Mouse (Mus musculus) adrenal gland, adult 8-10 months (tissue): Measurements from ENCODE around the gene Uts2b. TPM values are rescaled to one million over a fixed set of nuclear protein-coding genes. Genes with fewer than 3 reads are reported as not detected.
"Not testable (repeated sequence)": the region's sequence is repeated elsewhere in the genome, so short reads cannot be mapped to it uniquely, and the experiment has no call there.

Source experiments
- DNase-seq: peaks from one replicate; pipeline ENCODE4 v3.0.0; 2022
- total RNA-seq, 4 experiments: library from RNA; stranded (reverse); gene quantifications; 2 replicates each; pipeline ENCODE4 v1.2.4; 2022

Gene Uts2b
- total RNA-seq, 4 experiments from 2014 or later, result not detected

DNA sequence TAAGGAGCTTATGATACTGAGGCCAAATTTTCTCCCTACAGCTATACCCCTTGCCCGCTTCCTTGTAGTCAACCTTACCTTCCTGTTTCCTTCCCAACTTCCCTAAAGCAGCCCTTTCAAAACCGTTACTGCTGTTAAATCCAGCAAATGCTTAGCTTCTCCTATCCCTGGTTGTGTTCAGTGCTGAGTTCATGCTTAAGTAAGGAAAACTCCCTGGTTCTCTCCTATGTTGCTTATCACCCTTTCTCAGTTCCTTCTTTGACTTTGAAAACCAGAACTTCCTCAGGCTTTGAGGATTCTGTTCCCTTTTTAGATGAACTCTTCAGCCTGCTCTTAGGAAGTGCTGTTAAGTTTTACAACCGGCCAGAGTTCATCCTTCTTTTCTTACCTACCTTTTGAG lies 4.1 kb upstream of the Uts2b start:
- DNase-seq, result no peak

DNA sequence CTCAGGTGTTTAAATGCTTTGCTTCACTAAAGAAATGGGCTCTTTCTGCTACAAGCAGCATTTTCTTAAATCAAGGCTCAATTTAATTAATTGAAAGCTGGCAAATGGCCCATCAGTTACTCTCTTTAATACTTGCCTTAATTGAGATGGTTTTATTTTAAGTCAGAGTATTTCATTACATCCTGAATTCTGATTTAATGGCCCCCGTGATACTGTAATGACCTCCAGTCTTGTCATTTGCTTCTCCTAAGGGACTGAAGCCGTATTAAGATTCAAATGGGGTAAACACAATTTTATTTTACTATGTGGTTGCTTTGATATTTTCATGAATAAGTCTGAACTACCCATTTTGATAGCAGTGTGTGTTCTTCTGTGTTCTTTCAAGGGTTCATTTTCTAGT lies 661 bp upstream of the Uts2b start:
- no peak for DNase-seq

DNA sequence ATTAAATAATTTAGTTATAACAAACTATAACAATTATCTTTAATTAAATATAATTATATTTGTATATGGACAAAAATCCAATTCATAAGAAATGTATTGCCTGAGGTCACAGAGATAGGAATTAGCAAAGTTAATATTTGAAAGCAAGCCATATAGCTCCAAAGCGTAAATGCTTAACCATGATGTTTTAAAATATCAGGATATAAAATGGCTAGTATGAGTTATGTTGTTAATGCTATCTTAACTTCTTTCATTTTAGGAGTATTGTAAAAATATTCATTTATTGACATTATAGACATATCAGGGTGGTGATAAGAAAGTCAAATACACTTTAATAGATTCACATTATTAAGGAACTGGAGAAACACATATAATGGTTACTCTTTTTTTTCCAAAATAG lies 10.0 kb downstream of the Uts2b start:
- DNase-seq, result no peak

DNA sequence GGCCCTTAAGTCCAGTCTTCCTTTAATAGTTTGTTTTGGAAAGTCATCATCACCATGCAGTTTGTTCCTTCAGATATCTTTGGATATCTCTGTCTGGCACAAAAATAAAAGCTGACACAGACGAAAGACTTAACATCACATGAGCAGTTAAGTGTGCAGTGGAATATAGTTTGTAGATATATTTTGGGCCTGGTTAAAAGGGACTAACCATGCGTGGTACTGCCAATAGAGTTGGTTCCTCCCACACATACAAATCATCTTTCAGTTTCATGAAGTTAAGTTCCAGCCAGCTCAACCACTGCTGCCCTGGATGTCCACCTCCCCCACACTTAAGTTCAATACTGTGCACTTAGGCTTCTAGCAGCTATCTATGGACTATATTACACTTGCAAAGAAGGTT lies 15.6 kb downstream of the Uts2b start:
- no peak for DNase-seq

DNA sequence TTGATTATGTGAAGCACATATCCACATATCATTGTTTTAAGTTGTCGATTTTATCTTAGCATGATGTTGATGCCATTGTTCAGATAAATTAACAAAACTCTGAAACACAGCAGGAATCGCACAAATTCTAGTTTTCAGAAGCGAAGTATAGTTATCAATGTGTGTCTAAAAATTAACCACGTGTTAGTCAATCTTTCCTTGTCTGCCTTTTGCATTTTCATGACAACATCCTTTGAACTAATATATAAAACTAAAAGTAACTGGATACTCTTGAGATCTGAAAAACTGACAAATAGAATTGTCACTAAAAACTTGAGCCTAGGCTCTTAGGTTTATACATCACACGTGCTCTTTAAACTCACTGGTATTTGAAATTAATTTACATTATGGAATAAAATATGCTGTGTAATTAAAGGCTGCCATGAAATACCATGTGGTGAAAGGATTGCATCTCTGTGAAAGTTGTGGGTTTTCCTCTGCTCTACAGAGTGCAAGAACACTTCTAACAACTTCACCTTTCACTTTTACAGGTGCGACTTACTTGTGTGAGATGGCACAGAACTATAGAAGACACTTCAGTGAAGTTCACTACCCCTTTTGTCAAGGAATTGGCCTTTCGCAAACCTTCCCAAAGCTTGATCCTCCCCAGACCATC lies 20.0 kb downstream of the Uts2b start:
- no peak for DNase-seq

DNA sequence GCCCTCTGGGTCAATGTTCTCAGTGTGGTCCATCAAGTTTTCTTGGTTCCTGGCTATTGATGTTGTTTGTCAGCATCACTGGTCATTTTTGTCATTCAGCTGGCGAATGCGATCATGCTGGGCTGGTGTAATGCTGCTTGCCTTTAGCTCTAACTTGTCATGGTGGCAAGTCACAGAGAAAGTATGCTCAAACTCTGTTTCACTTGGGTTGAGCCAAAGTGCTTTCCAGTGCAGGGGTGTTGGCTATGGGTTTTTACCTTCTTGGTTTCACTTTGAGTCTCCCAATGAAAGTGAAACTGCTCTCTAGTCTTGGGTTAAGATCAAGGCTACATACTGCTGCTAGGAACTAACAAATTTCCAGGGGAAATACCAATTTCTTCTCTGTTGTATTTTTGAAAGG lies 20.8 kb downstream of the Uts2b start:
- DNase-seq, result no peak

DNA sequence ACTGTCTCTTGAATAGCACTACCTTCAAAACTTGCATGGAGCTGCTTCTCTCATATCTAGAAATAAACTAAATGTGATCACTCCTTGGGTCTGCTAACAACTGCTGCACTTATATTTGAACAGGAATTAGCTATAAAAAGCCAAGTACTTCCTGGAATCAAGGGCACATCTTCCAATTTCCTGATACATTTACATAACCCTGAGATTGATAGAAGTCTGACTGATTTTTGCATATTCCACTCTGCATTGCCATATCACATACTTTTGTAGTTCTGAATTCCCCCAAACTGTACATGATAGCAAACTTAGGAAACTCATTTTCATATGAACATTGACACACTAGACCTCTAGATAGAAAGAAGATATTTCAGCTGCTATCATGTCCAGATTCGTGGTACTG lies 21.7 kb downstream of the Uts2b start:
- no peak for DNase-seq

DNA sequence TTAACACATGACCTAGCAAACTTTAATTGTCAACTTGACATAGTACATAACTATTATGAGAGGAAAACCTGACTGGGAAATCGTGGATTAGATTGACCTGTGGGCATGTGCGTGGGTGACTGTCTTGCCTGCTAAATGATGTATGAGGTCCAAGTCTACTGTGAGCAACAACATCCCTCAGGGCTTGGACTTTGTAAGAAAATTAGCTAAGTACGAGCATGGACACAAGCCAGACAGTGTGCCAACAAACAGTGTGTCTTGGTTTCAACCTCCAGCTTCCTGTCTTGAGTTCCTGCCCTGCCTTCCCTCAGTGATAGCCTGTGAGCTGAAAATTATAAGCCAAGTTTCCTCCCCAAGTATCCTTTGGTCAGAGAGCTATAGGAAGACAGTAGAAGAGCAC lies 22.5 kb downstream of the Uts2b start:
- DNase-seq, result no peak

DNA sequence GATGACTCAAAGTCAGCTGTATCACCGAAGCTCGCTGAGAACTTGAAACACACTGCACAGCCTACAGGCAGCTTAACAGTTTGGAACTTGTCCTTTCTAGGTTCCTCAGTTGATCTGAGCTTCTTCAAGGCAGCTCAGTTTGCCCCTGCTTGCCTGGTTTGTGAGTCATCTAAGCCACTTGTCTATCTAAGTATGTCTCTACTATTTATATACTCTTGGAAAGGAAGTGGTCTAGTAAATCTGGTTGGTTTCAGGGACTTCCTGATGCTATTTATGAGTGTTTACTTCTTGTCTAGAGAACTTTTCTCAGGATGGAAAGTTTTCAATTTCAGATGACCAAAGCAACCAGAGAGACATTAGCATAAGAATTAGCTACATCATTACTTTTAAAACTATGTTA lies 43.6 kb downstream of the Uts2b start:
- no peak for DNase-seq

DNA sequence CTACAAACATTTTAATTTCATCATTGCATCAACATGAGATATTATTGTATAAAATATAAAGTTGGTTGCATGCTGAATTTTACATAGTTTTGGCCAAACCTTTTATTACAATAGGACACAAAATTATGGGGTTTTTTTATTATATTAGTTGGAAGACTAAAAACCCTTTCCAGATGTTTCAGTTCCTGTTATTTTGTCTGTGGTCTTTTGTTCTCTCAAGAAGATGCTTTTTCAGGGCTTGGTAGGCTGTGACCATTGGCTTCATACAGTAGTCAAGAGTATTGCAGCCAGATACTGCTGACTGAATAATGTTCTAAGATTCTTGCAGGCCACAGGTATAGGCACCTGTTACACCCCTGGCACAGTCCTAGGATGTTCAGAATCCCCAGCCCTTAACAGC lies 48.0 kb downstream of the Uts2b start:
- DNase-seq, result no peak

DNA sequence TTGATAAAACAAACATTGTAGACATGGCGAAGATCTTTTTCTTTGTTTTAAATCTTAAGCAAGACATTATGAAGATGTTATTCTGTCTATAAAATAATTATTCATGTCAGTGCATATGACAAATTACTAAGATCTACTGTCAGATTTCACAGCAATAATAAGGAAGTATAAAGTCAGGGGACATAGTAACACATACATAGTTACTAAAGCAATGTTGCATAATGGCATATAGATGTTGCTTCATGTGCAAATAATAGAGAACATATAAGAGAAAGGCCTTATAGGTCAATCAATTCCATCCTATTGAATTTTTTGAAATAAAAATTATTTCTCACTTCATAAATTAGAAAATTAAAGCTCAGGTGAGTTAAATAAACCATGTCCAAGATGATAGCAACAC lies 50.9 kb downstream of the Uts2b start:
- no peak for DNase-seq

DNA sequence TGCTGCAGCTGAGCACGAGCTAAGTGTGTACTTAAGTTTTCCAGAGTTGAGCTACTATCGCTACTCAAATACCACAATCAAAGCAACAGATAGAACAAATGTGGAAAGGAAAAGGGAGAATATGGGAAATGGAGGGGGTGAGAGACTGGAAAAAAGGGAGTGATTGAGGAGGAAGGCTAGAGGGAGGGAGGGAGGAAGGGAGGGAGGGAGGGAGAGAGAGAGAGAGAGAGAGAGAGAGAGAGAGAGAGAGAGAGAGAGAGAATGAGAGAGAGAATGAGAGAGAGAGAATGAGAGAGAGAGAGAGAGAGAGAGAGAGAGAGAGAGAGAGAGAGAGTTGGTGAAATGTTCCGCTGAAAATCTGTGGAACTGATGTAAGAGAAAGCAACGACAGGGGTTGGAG lies 62.9 kb downstream of the Uts2b start, which contains the start of gene Ostn:
Ostn (plus strand) TSS at position 301 of the 400 bp plus-strand sequence.
- not testable (repeated sequence) for DNase-seq

Other genes starting within 250 kb of the Uts2b start
- gene Ostn, start 62.8 kb downstream of the Uts2b start, total RNA-seq, result not detected
- gene Ccdc50, start 18.6 kb upstream of the Uts2b start, total RNA-seq, result 10 to 100 TPM; 65.1 to 90.3 (median 79.0) TPM